Mouse (Mus musculus) stomach, postnatal 0 days (tissue): ENCODE data around the gene Prb1. TPM values are rescaled to one million over a fixed set of nuclear protein-coding genes. Genes with fewer than 3 reads are reported as not detected.
"Not testable (repeated sequence)": the region's sequence is repeated elsewhere in the genome, so short reads cannot be mapped to it uniquely, and the experiment has no call there.

Experiments used
- ATAC-seq: fragments of 200-750 bp; cut with Nextera tagmentation; 2 replicates; pipeline ENCODE4 v1.8.0; 2017; ENCODE audit not compliant: low FRiP score, low TSS enrichment
- DNase-seq: peaks from one replicate; pipeline ENCODE4 v3.0.0-alpha.2; 2016; ENCODE audit warnings: low spot score
- H3K27ac ChIP-seq: fragments of 300-500 bp; sonication (generic); replicated peaks from 2 replicates; pipeline ENCODE4 v1.5.1; 2014; ENCODE audit warnings: mild to moderate bottlenecking, control low read depth
- H3K27me3 ChIP-seq: fragments of 300-500 bp; sonication (generic); 2 replicates; pipeline ENCODE4 v1.6.1; 2014; ENCODE audit warnings: low read length; ENCODE audit not compliant: control insufficient read depth, insufficient read depth
- H3K36me3 ChIP-seq: fragments of 300-500 bp; sonication (generic); 2 replicates; pipeline ENCODE4 v1.6.1; 2014; ENCODE audit warnings: low read length, mixed read lengths; ENCODE audit not compliant: control insufficient read depth, insufficient read depth
- H3K4me1 ChIP-seq: fragments of 300-500 bp; sonication (generic); replicated peaks from 2 replicates; pipeline ENCODE4 v1.6.1; 2014; ENCODE audit warnings: antibody characterized with exemption; ENCODE audit not compliant: control insufficient read depth, insufficient read depth
- H3K4me2 ChIP-seq: fragments of 300-500 bp; sonication (generic); replicated peaks from 2 replicates; pipeline ENCODE4 v1.6.1; 2014; ENCODE audit warnings: low read depth, mild to moderate bottlenecking, control low read depth, moderate library complexity
- H3K4me3 ChIP-seq: fragments of 300-500 bp; sonication (generic); 2 replicates; pipeline ENCODE4 v1.5.1; 2014; ENCODE audit warnings: low read depth, low read length, control low read depth
- H3K9ac ChIP-seq: fragments of 300-500 bp; sonication (generic); 2 replicates; pipeline ENCODE4 v1.6.1; 2014; ENCODE audit warnings: mild to moderate bottlenecking, low read length, control low read depth, mixed read lengths
- H3K9me3 ChIP-seq: fragments of 300-500 bp; sonication (generic); 2 replicates; pipeline ENCODE4 v1.6.1; 2016; ENCODE audit warnings: low read length; ENCODE audit not compliant: control insufficient read depth
- polyA plus RNA-seq: library from polyadenylated mRNA; unstranded; fragments of >200 nt; fragmentation: Nextera tagmentation; extraction: Ambion mirVana; gene quantifications from 2 replicates; pipeline ENCODE4 v1.2.1, GENCODE M21; 2015

The Prb1 gene
- polyA plus RNA-seq, result not detected in 2 replicates

- H3K4me2 ChIP-seq, H3K9ac ChIP-seq, H3K27ac ChIP-seq, ATAC-seq, H3K4me1 ChIP-seq, H3K27me3 ChIP-seq, H3K4me3 ChIP-seq, H3K9me3 ChIP-seq, DNase-seq, H3K36me3 ChIP-seq: not testable (repeated sequence)
These were observed at the start of gene Prb1 for GRCm38 (mm10) chr6:132210421-132210820. Gene Prb1, minus strand, starts transcription at chr6:132210521.

Other genes starting within 250 kb of the Prb1 start
- not detected in 2 replicates for gene Prpmp5, start 104.2 kb upstream of the Prb1 start, polyA plus RNA-seq
- not detected in 2 replicates for gene Gm8882, start 153.6 kb upstream of the Prb1 start, polyA plus RNA-seq